Mouse (Mus musculus) thymus, adult 2 months (tissue): ENCODE measurements around the gene Cpxm2.

Experiments used
- CTCF ChIP-seq: fragments of 200-500 bp; IDR thresholded peaks from 2 replicates; pipeline ENCODE4 v1.5.1; 2012; ENCODE audit warnings: mild to moderate bottlenecking, control low read depth, low read length, moderate library complexity, borderline replicate concordance; ENCODE audit not compliant: control insufficient read depth, poor library complexity, insufficient read depth; ENCODE audit errors: extremely low read depth
- POLR2A ChIP-seq: fragments of 200-500 bp; IDR thresholded peaks from 2 replicates; pipeline ENCODE4 v1.6.1; 2012; ENCODE audit warnings: mild to moderate bottlenecking, low read length, control low read depth, moderate library complexity; ENCODE audit not compliant: control insufficient read depth, poor library complexity, insufficient read depth; ENCODE audit errors: extremely low read depth

DNA sequence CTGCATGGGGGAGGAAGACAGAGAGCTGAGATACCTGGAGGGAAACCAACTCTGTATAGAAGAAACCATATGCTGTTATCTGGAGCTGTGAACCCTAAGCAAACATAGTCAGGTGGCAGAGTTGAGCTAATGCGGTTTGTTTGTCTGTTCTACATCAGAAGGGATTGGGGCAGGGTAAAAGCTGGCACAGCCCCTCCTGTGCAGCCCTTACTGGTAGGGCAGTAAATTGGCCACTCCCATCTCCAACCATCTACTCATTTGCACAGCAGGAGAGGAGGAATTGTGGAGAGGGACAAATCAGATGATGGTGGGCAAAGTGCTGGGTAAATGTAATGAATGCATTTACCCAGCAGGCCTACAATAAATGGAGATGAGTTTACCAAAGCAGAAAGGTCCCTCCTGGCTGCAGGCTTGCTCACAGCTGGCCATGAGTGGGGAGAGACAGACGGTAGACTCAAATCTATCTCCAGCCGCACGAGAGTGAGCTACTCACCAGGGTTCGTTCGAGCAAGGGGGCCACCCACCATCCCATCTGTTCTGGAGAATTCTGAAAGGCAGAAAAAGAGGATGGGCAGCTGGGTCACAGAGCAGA is 122.5 kb downstream of the Cpxm2 start:
- TF ChIP-seq CTCF (no peak), POLR2A (no peak)
